Mouse (Mus musculus) kidney, adult 11 months (tissue): ENCODE results near the gene Calhm1.

ENCODE experiments used
- DNase-seq: peaks from one replicate; pipeline ENCODE4 v3.0.0; 2022

The Calhm1 gene

GRCm38 (mm10) chr19:47144154-47144553 lies at the start of gene Calhm1:
TSS of gene Calhm1 (minus strand) at chr19:47144254.
- DNase-seq = no peak

- DNase-seq = no peak
These were observed 48.1 kb upstream of the Calhm1 start for GRCm38 (mm10) chr19:47192158-47192557.

GRCm38 (mm10) chr19:47188515-47189128 lies 44.6 kb upstream of the Calhm1 start:
- no peak for DNase-seq

GRCm38 (mm10) chr19:47186514-47187275 lies 42.6 kb upstream of the Calhm1 start:
- no peak for DNase-seq

GRCm38 (mm10) chr19:47184736-47185135 lies 40.7 kb upstream of the Calhm1 start:
- no peak for DNase-seq

- no peak for DNase-seq
These were observed 40.2 kb upstream of the Calhm1 start for GRCm38 (mm10) chr19:47184221-47184620.

- DNase-seq = no peak
These were observed 36.0 kb upstream of the Calhm1 start for GRCm38 (mm10) chr19:47180011-47180410.

- no peak for DNase-seq
These were observed 35.3 kb upstream of the Calhm1 start for GRCm38 (mm10) chr19:47179272-47179809.

GRCm38 (mm10) chr19:47178431-47179271 lies 34.6 kb upstream of the Calhm1 start, which contains the start of gene Neurl1a:
TSS of gene Neurl1a (plus strand) at chr19:47178820.
- DNase-seq = no peak

GRCm38 (mm10) chr19:47178001-47178400 lies 33.9 kb upstream of the Calhm1 start:
- DNase-seq = no peak

- no peak for DNase-seq
These were observed 33.0 kb upstream of the Calhm1 start for GRCm38 (mm10) chr19:47176916-47177505.

GRCm38 (mm10) chr19:47175472-47175871 lies 31.4 kb upstream of the Calhm1 start:
- no peak for DNase-seq

GRCm38 (mm10) chr19:47174515-47174914 lies 30.5 kb upstream of the Calhm1 start:
- DNase-seq = no peak

GRCm38 (mm10) chr19:47168793-47169412 lies 24.8 kb upstream of the Calhm1 start:
- DNase-seq = peak; percentile 78

GRCm38 (mm10) chr19:47168223-47168622 lies 24.2 kb upstream of the Calhm1 start:
- DNase-seq = no peak

GRCm38 (mm10) chr19:47167617-47168214 lies 23.7 kb upstream of the Calhm1 start:
- DNase-seq = no peak

- no peak for DNase-seq
These were observed 22.7 kb upstream of the Calhm1 start for GRCm38 (mm10) chr19:47166758-47167157.

- DNase-seq = no peak
These were observed 19.2 kb upstream of the Calhm1 start for GRCm38 (mm10) chr19:47163176-47163744.

GRCm38 (mm10) chr19:47161669-47162068 lies 17.6 kb upstream of the Calhm1 start:
- no peak for DNase-seq

- no peak for DNase-seq
These were observed 13.6 kb upstream of the Calhm1 start, which contains the start of gene Calhm3 for GRCm38 (mm10) chr19:47157664-47158063. TSS of gene Calhm3 (minus strand) at chr19:47157764.

- no peak for DNase-seq
These were observed 9.7 kb upstream of the Calhm1 start for GRCm38 (mm10) chr19:47153767-47154166.

- no peak for DNase-seq
These were observed 8.0 kb upstream of the Calhm1 start for GRCm38 (mm10) chr19:47152062-47152369.
